Mouse (Mus musculus) retina, postnatal 7 days (tissue): Measurements from ENCODE around the gene Itgax.
A peak's percentile ranks its signal among the peaks of the same experiment; 100 is the strongest.

ENCODE experiments used
- DNase-seq: peaks from one replicate; pipeline ENCODE4 v3.0.0-alpha.2; 2012; ENCODE audit warnings: low read depth, low spot score

Gene Itgax

DNA sequence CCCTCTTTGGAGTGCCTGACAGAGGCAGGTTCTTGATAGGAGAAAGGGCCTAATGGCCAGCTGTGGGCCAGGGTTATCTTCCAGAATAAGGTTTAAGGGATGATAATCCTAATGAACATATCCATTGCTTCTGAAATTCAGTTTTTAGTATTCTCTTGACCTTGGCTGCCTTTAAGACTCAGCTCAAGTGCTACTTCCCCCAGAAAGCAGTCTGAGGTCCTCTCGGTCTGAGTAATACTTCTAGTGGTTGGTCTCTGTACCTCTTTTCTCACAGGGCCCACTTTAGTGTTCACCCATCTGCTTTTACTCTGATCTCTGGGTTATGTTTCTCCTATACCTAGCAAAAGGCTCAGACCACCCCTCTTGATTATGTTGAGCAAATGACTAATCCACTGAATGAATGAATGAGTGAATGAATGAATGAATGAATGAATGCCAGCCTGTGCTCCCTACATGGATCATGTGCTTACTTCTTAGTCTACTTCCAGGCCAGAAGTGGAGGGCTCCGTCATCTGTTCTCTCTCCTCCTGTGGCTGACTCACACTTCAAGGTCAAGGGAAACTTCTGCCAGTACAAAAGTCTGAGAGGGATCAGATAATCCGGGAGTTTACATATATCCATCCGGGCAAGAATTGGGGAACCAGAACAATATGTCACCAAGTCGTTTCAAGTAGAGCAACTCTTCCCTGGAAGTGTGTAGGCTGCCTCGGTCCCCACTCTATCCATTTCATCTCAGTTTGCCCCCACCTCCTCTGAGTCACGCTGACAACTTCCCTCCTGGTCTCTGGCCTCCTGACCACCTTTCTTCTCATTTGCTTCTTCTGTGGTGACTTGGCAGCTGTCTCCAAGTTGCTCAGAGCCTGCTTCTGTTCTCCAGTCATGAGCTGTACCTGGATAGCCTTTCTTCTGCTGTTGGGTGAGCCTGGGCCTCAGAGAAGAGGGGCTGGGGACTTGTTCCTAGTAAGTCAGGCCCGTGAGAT is at the start of gene Itgax:
Gene Itgax, plus strand, starts transcription at position 807 of the 980 bp plus-strand sequence.
- no peak for DNase-seq

GRCm38 (mm10) chr7:128080012-128080411 is 49.3 kb upstream of the Itgax start:
- no peak for DNase-seq

- DNase-seq = no peak
Observed at GRCm38 (mm10) chr7:128089141-128089540, 40.2 kb upstream of the Itgax start.

DNA sequence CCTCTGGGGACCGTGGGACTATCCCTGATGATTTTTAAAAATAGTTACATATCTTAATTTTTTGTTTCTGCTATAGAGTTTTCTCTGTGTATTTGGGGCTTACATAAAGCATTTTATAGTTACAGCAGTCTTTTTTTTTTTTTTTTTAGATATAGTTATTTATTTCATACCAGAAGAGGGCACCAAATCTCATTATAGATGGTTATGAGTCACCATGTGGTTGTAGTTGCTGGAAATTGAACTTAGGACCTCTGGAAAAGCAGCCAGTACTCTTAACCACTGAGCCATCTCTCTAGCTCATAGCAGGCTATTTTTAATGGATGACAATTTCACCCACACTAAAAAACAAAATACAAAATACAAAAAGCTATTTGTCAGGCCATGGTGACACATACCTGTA is 31.2 kb upstream of the Itgax start:
- no peak for DNase-seq

GRCm38 (mm10) chr7:128100742-128101357 is 28.5 kb upstream of the Itgax start:
- DNase-seq = no peak

- DNase-seq = no peak
Observed at GRCm38 (mm10) chr7:128105246-128105645, 24.1 kb upstream of the Itgax start.

DNA sequence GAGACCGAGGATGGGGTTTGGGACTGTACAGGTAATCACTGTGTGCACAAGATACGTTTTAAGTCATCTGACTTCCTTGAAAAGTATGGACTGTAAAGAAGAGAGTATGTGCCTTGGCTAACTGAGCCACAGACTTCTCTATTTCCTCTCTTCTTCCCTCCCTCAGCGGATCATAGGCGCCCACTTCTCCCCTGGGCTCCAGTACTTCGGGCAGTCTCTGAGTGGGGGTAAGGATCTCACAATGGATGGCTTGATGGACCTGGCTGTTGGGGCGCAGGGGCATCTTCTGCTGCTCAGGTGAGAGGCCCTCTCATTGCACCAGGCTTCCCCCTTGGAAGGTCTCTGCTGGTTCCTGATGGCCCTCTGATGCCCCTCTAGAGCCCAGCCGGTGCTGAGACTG is 21.9 kb upstream of the Itgax start:
- no peak for DNase-seq

DNA sequence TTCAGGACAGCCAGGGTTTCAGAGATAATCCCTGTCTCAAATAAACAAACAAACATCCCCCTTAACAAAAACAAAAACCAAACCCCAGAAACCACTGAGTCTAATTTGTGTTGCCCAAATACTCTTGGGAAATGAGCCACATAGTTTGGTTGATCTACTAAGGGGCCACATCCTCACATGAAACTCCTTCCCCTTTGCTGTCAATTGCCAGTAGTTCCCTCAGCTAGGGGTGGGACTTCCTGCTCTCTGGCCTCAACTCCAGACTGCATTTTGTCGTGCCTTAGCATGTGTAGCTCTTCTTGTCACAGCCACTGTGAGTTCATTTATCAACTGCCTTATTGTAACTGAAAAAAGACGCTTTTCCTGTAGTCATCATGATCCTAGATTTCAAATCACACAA is 19.0 kb upstream of the Itgax start:
- no peak for DNase-seq

DNA sequence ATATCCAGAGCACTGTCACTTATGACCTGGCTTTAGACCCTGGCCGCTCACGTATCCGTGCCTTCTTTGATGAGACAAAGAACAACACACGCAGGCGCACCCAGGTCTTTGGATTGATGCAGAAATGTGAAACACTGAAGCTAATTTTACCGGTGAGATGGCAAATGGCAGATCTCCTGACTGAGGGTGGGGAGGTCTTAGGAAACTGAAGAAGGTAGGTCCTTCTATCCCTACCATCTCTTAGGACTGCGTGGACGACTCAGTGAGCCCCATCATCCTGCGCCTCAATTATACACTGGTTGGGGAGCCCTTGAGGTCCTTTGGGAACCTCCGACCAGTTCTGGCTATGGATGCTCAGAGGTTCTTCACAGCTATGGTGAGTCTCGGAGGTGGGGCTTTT is 17.2 kb upstream of the Itgax start:
- no peak for DNase-seq

- no peak for DNase-seq
Observed at GRCm38 (mm10) chr7:128114371-128115105, 14.8 kb upstream of the Itgax start.

DNA sequence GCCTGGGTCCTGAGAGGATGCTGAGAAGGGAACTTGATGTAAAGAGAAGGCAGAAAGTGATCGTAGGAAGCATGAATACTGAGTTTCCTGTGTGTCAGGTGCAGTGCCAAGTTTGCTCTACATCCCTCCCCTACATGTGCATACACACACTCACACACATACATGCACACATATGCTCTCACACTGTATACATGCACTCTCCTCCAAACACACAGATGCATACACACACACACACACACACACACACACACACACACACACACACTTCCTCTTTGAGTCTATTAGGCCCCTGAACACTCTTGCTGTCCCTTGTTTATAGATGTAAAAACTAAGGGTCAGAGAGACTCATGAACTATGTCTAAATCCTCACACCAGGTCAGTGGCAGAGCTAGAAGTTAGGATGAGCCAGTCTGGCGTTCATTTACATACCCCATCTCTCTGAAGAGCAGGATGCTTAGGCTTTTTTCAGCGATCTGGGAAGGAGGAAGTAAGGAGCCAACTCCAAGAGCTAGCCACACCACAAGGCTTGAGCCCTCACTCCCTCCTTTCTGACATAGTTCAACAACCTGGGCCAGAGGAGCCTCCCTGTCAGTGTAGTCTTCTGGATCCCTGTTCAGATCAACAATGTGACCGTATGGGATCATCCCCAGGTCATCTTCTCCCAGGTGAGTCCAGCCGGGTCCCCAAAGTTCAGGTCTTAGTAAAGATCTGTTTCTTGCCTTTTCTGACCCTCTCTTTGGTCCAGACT is 14.0 kb upstream of the Itgax start:
- DNase-seq = no peak

- DNase-seq = no peak
Observed at GRCm38 (mm10) chr7:128116396-128116795, 13.0 kb upstream of the Itgax start.

DNA sequence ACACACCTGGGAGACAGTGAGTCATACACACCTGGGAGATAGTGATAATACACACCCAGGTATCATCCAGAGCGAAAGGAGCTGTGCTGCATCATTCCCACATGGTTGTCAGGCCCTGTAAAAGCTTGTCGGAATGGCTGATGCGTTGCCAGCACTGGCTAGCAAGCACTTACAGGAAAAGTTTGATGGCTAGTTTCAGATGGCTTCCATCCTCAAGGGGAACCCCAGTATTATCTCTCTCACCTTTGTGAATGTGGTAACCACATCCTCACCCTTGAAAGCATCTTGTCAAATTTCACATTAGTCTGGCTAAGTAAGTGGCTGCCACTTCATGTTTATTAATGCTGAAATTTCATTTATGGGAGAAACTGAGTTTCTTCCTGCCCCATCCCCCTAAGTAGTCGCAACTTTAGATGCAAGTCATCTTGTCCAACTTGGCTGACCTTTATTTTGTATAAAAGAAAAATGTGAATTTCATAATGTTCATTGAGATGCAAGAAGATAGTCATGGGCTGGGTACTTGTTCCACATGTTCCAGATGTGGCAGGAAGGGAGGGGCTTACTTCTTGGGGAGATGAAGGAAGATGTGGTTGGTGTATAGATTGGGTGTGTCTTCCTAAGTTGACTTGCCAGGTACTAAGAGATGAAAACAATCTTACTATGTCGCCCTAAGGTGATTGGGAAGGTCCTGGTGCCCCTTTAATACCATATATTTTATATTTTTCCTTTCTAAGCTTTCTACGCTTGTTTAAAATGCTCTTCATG is 9.4 kb upstream of the Itgax start:
- DNase-seq = no peak

GRCm38 (mm10) chr7:128132148-128132547 is 2.8 kb downstream of the Itgax start:
- no peak for DNase-seq

GRCm38 (mm10) chr7:128133596-128133995 is 4.2 kb downstream of the Itgax start:
- no peak for DNase-seq

DNA sequence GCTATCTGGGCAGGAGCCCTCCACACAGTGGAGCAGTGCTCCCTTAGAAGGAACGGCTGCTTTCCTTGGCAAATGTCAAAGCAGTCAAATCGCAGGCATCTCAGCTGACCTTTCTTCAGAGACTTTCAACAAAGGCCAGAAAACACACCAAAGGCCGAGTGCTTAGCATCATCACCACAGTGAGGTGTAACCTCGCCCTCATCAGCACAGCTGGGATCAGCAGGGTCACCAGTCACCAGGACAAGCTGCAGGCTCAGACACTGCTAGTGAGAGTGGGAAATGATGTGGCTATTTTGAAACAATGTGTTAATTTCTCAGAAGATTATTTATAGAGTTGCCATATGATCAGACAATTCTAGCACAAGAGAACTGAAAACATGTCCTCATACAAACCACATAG is 7.6 kb downstream of the Itgax start:
- DNase-seq = no peak

DNA sequence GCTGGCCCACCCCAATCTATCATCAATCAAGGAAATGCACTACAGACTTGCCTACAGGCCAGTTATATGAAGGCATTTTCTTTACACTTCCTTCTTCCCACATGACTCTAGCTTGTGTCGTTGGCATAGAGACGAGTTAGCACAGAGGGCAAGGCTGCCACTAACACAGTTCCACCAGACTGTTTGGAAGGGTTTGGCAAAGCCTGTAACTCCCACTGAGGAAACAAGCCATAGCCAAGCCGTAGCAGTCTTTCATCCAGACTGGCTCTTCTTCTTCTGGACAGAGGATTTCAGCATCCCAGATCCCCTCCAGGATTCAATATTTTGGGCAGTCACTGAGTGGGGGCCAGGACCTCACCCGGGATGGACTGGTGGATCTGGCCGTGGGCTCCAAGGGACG is 10.3 kb downstream of the Itgax start:
- no peak for DNase-seq

GRCm38 (mm10) chr7:128150970-128151369 is 21.6 kb downstream of the Itgax start:
- no peak for DNase-seq

- no peak for DNase-seq
Observed at GRCm38 (mm10) chr7:128154076-128154475, 24.7 kb downstream of the Itgax start, which contains the start of gene Itgad. TSS of gene Itgad (plus strand) at chr7:128154376.

DNA sequence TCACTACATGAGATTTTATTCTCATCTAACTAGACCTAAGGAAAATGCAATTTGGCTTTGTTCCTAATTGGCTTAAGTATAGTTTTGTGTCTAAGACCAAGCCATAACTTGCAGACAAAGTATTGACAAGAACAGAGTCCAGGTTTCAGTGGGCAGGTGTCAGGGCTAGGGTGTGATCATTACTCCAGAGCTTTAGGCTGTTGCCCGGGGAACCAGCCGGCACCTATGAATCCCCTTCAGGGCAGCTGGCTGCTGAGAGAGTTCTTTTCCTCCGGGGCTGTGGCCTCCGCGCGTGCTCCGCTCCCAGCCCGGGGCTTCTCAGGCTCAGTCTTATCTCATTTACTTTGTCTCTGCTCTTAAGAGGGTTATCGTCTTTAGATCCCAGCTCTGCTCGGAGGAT is 25.6 kb downstream of the Itgax start:
- DNase-seq = peak; percentile 13
